Mouse (Mus musculus): ENCODE data around the gene Samd4b.
"Not testable (repeated sequence)": the region's sequence is repeated elsewhere in the genome, so short reads cannot be mapped to it uniquely, and the experiment has no call there.

Samd4b gene

GRCm38 (mm10) chr7:28395425-28395824 is 202.5 kb downstream of the Samd4b start:
- H3K4me3 ChIP-seq (replicated peaks; ENCODE audit: low read length), result no peak overlapping the region
- H3K9me3 ChIP-seq (ENCODE audit: low read length), result no peaks in the 10 kb centered on the region
- TF ChIP-seq POU5F1 (IDR thresholded peaks at IDR 0.05; ENCODE audit: borderline replicate concordance, low read length) (no peak), NANOG (IDR thresholded peaks at IDR 0.05; ENCODE audit: borderline replicate concordance, low read length) (no peak), CTCF (conservative IDR thresholded peaks at IDR 0.05; ENCODE audit: low read length) (no peak)
- peaks cover 69% of the 10 kb centered on the region for H3K36me3 ChIP-seq (ENCODE audit: insufficient read depth, low read length)
- no peaks in the 10 kb centered on the region for H3K27me3 ChIP-seq (ENCODE audit: insufficient read depth, low read length)
- H3K4me1 ChIP-seq (replicated peaks; ENCODE audit: low read depth, low read length), result peaks cover 43% of the 10 kb centered on the region

DNA sequence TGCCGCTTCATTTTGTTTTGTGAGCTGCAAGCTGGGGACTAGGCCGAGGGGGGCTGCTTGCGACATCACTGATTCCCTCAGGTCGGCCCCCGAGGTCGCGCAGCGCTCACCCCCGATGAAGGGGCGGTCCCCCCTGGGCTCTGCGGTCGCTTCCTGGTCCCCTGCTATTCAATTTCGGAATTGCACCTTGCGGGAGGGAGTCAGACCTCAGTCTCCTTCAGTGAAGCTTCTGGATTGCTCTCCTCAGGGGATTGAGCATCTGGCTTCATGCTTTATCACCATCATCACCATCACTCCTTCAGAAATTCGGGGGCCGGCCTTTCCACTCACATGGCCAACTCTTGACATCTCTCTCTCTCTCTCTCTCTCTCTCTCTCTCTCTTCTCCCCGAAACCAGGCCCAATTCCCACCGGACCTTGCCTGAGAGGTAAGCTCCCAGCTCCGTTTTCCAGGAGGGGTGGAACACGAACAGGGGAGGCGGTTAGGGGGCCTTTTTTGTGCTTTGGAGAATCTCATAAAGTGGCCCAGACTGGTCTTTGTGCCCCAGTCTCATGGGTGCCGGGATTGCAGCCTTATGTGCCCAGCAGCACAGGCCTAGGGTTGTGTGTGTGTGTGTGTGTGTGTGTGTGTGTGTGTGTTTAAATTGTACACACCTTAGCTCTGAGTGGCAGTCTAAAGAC is 204.5 kb downstream of the Samd4b start:
- Histone ChIP-seq H3K4me1 (replicated peaks; ENCODE audit: low read depth, low read length) (peaks cover 45% of the 10 kb centered on the region), H3K27me3 (ENCODE audit: insufficient read depth, low read length) (no peaks in the 10 kb centered on the region), H3K4me3 (replicated peaks; ENCODE audit: low read length) (peak overlapping the region; percentile 99), H3K36me3 (ENCODE audit: insufficient read depth, low read length) (peaks cover 69% of the 10 kb centered on the region), H3K9me3 (ENCODE audit: low read length) (no peaks in the 10 kb centered on the region)
- TF ChIP-seq CTCF (conservative IDR thresholded peaks at IDR 0.05; ENCODE audit: low read length), result no peak
- no peak for TF ChIP-seq NANOG (IDR thresholded peaks at IDR 0.05; ENCODE audit: borderline replicate concordance, low read length)
- TF ChIP-seq POU5F1 (IDR thresholded peaks at IDR 0.05; ENCODE audit: borderline replicate concordance, low read length), result no peak

DNA sequence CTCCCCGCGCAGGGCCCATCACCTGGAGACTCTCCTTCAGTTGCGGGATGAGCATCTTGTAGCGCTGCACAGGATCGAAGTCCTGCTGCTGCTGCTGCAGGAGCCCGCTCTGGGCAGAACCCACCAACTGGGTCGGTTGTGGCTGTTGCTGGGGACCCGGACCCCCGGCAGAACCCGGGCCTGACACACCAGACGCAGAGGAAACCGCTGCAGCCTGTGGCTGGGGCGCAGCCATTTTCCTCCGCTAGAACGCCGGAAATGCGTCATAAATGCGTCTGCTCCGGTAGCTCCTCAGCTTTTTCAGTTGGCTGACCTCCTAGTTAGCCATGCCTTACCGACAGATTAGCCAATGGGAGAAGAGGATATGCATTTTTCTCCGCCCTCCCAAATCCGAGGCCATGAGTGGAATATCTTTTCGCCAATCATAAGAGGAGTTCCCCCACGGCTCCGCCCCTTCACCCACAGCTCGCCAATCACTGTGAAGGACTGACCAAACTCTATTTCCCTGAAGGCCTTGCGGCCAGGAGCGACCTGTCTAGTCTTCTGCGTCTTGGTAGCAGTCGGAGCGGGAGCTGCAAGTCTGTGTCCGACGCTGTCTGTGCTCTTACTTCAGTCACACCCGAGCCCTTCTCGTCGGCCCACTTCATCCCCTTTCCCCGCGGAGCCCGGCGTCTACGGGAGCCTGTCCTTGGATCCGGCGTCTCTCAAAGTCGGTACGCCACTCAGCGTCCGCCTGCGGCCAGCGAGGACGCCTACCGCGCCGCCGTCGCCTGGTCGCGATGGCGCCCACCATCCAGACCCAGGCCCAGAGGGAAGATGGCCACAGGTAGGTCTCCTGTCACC is 205.3 kb downstream of the Samd4b start, which contains the start of the genes Med29 and Paf1:
Gene Med29, minus strand, starts transcription at position 280 of the 843 bp plus-strand sequence.
Gene Paf1, plus strand, starts transcription at position 523 of the 843 bp plus-strand sequence.
- peaks cover 69% of the 10 kb centered on the region for H3K36me3 ChIP-seq (ENCODE audit: insufficient read depth, low read length)
- peak within 1 kb of the TSS; percentile 99 for H3K4me3 ChIP-seq (replicated peaks; ENCODE audit: low read length)
- no peaks in the 10 kb centered on the region for H3K27me3 ChIP-seq (ENCODE audit: insufficient read depth, low read length)
- H3K9me3 ChIP-seq (ENCODE audit: low read length), result no peaks in the 10 kb centered on the region
- H3K4me1 ChIP-seq (replicated peaks; ENCODE audit: low read depth, low read length), result peaks cover 45% of the 10 kb centered on the region
- TF ChIP-seq CTCF (conservative IDR thresholded peaks at IDR 0.05; ENCODE audit: low read length) (no peak), POU5F1 (IDR thresholded peaks at IDR 0.05; ENCODE audit: borderline replicate concordance, low read length) (no peak), NANOG (IDR thresholded peaks at IDR 0.05; ENCODE audit: borderline replicate concordance, low read length) (no peak)

- no peak for TF ChIP-seq NANOG (IDR thresholded peaks at IDR 0.05; ENCODE audit: borderline replicate concordance, low read length)
- no peak for TF ChIP-seq POU5F1 (IDR thresholded peaks at IDR 0.05; ENCODE audit: borderline replicate concordance, low read length)
- TF ChIP-seq CTCF (conservative IDR thresholded peaks at IDR 0.05; ENCODE audit: low read length), result no peak
- H3K4me1 ChIP-seq (replicated peaks; ENCODE audit: low read depth, low read length), result peaks cover 55% of the 10 kb centered on the region
- peaks cover 67% of the 10 kb centered on the region for H3K36me3 ChIP-seq (ENCODE audit: insufficient read depth, low read length)
- no peaks in the 10 kb centered on the region for H3K9me3 ChIP-seq (ENCODE audit: low read length)
- no peak overlapping the region for H3K4me3 ChIP-seq (replicated peaks; ENCODE audit: low read length)
- H3K27me3 ChIP-seq (ENCODE audit: insufficient read depth, low read length), result no peaks in the 10 kb centered on the region
Observed at GRCm38 (mm10) chr7:28390331-28390730, 207.6 kb downstream of the Samd4b start.

DNA sequence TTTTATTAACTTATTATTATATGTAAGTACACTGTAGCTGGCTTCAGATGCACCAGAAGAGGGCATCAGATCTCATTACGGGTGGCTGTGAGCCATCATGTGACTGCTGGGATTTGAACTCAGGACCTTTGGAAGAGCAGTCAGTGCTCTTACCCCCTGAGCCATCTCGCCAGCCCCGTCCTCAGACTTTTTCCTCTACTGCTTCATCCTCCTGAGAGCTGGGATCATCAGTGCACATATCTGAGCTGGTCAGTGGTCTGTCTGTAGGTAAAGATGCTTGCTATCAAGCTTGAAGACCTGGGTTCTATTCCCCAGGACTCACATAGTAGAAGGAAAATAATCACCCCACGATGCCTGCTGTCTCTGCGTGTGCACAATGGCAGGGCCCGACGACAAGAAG is 210.6 kb downstream of the Samd4b start:
- Histone ChIP-seq H3K4me1 (replicated peaks; ENCODE audit: low read depth, low read length) (peaks cover 73% of the 10 kb centered on the region), H3K36me3 (ENCODE audit: insufficient read depth, low read length) (peaks cover 72% of the 10 kb centered on the region)
- H3K4me3 ChIP-seq (replicated peaks; ENCODE audit: low read length); H3K9me3 ChIP-seq (ENCODE audit: low read length); H3K27me3 ChIP-seq (ENCODE audit: insufficient read depth, low read length): not testable (repeated sequence)

DNA sequence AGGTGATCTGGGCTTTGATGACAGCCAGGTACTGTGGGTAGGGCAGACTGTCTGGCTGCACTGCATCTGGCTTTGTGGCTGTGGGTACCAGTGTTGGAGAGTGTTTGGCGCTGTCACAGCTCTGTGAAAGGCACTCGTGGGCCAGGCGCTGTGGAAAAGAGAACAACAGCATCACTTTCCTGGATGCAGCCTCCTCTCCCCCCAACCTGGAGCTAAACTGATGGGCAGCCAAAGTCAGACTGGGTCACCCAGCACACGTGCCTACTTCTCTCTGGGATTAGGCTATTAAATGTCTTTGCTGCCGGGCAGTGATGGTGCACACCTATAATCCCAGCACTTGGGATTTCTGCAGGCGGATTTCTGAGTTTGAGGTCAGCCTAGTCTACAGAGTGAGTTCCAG is 211.1 kb downstream of the Samd4b start:
- H3K9me3 ChIP-seq (ENCODE audit: low read length); H3K4me3 ChIP-seq (replicated peaks; ENCODE audit: low read length); H3K27me3 ChIP-seq (ENCODE audit: insufficient read depth, low read length): not testable (repeated sequence)
- Histone ChIP-seq H3K36me3 (ENCODE audit: insufficient read depth, low read length) (peaks cover 72% of the 10 kb centered on the region), H3K4me1 (replicated peaks; ENCODE audit: low read depth, low read length) (peaks cover 76% of the 10 kb centered on the region)

DNA sequence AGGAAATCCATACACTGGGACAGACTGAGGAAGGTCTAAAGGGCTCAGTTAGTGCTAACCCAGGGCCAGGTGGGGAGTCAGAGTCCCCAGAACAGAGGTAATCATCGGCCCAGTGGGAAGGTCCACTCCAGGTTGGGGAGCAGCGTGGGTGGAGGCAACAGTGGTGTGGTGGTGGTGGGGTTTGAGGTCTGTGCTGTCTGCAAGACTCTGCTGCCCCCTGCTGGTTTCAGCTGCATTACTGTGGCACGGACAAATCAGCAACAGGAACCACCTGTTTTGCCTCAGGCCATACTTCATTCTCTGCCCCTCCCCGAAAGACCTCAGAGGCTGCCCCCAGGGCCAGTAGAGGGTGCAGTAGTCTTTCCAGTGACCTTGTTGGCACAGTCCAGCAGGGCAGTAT is 211.5 kb downstream of the Samd4b start:
- TF ChIP-seq CTCF (conservative IDR thresholded peaks at IDR 0.05; ENCODE audit: low read length), result peak; percentile 49
- no peak for TF ChIP-seq NANOG (IDR thresholded peaks at IDR 0.05; ENCODE audit: borderline replicate concordance, low read length)
- TF ChIP-seq POU5F1 (IDR thresholded peaks at IDR 0.05; ENCODE audit: borderline replicate concordance, low read length), result no peak
- Histone ChIP-seq H3K36me3 (ENCODE audit: insufficient read depth, low read length) (peaks cover 72% of the 10 kb centered on the region), H3K9me3 (ENCODE audit: low read length) (no peaks in the 10 kb centered on the region), H3K4me1 (replicated peaks; ENCODE audit: low read depth, low read length) (peaks cover 76% of the 10 kb centered on the region), H3K4me3 (replicated peaks; ENCODE audit: low read length) (no peak overlapping the region), H3K27me3 (ENCODE audit: insufficient read depth, low read length) (no peaks in the 10 kb centered on the region)

DNA sequence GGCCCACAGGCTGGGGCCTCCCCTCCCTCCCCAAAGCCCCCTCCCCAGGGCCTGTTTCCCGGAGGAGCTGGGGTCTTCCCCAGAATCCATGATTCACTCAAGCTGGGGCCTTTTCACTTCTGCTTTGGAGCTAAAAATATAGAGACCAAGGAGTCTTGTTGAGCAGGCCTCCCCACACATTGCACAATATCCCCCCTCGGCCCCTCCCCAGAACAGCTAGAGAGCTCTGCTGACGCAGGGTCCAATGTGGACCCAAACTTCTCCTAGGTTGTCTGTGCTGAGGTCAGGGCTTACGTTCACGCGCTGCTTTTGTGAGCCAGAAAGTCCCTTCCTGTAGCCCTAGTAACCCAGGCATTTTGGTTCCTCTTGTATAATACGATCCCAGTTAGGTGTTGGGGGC is 211.9 kb downstream of the Samd4b start:
- peaks cover 70% of the 10 kb centered on the region for H3K36me3 ChIP-seq (ENCODE audit: insufficient read depth, low read length)
- TF ChIP-seq CTCF (conservative IDR thresholded peaks at IDR 0.05; ENCODE audit: low read length) (no peak), NANOG (IDR thresholded peaks at IDR 0.05; ENCODE audit: borderline replicate concordance, low read length) (no peak), POU5F1 (IDR thresholded peaks at IDR 0.05; ENCODE audit: borderline replicate concordance, low read length) (no peak)
- H3K9me3 ChIP-seq (ENCODE audit: low read length), result no peaks in the 10 kb centered on the region

More for the DNA sequence above, 211.9 kb downstream of the Samd4b start:
- H3K4me3 ChIP-seq (replicated peaks; ENCODE audit: low read length), result no peak overlapping the region
- H3K27me3 ChIP-seq (ENCODE audit: insufficient read depth, low read length), result no peaks in the 10 kb centered on the region
- peaks cover 76% of the 10 kb centered on the region for H3K4me1 ChIP-seq (replicated peaks; ENCODE audit: low read depth, low read length)

Measured in E14TG2a.4 (cell line).